Comparison of ENCODE assay signal across 21 mouse cellular contexts in the genomic region with DNA sequence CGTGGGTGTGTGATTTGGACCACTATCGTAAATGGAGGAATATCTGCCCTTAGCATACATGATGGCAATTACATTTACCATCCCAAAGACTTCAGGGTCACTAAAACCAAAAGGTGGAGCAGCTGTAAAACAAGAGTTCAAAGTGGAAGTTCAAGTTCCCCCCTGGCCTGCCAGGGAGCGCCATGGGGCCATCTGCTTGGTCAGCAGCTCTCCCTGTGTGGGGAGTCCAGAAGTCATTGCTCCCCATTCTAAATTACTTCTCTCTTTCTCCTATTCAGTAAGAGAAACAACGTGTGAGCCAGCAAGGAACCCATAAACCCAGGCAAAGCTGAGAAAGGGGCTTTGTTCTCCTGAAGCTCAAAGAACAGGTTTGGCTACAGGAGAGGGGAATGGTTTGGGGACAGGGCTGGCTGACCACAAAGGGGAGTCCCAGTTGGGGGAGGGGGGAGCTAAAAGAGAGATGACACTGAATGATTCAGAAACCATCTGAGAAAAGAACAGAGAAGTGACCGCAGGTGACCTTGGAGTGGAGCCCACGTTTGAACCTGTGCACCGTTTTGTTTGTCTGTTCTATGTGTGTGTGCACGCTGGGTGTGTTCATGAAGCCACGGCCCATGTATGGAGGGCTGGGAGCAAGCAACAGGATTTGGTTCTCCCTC. TPM values are rescaled to one million over a fixed set of nuclear protein-coding genes. Genes with fewer than 3 reads are reported as not detected.
DNase-seq lines count a peak whose midpoint lies in the region; ATAC-seq and TF ChIP-seq lines count a peak whose summit lies in the region.
"Had no signal": no experiment of that assay in that cellular context is flagged by ENCODE, and none has a peak within 500 bp of the region (broad histone marks: within the 10 kb centered on the region; RNA-seq: fewer than 3 reads in every experiment).

No protein-coding gene starts in this region.

- no peaks in the 10 kb centered on the region for H3K9me3 ChIP-seq in megakaryocyte, embryonic 14.5 days
- H3K9me3 ChIP-seq in liver, embryonic 13.5 days (replicated peaks), result no peaks in the 10 kb centered on the region
- H3K9me3 ChIP-seq in stomach, postnatal 0 days (ENCODE audit: control insufficient read depth, low read length), result no peaks in the 10 kb centered on the region
- H3K9me3 ChIP-seq: embryonic facial prominence, embryonic 13.5 days; limb, embryonic 12.5 days; lung, embryonic 15.5 days had no signal

- TF ChIP-seq EP300 in stomach, postnatal 0 days (optimal IDR thresholded peaks at IDR 0.05), result no peak

- no peak for TF ChIP-seq CTCF in stomach, postnatal 0 days (IDR thresholded peaks at IDR 0.05; ENCODE audit: low read depth)

- peaks cover 20% of the 10 kb centered on the region for H3K27me3 ChIP-seq in megakaryocyte, embryonic 14.5 days (replicated peaks)
- H3K27me3 ChIP-seq in liver, embryonic 13.5 days, result peaks cover 21% of the 10 kb centered on the region
- H3K27me3 ChIP-seq in stomach, postnatal 0 days (ENCODE audit: control insufficient read depth, insufficient read depth, low read length), result no peaks in the 10 kb centered on the region

- no peak for ATAC-seq in megakaryocyte, adult 5-6 weeks (ENCODE audit: poor library complexity, severe bottlenecking)
- no peak for ATAC-seq in liver, embryonic 13.5 days (ENCODE audit: low read depth)
- ATAC-seq in stomach, postnatal 0 days (ENCODE audit: low FRiP score, low TSS enrichment), result peak; percentile 21; the same call in 1 of the 2 replicates
- ATAC-seq: activated CD4-positive, CD25-positive, alpha-beta regulatory T cell, adult 4 months; forebrain, postnatal 0 days; hindbrain, postnatal 0 days; Patski had no signal

- peaks cover 7% of the 10 kb centered on the region for H3K36me3 ChIP-seq in megakaryocyte, embryonic 14.5 days (replicated peaks; ENCODE audit: low read length)
- H3K36me3 ChIP-seq in liver, embryonic 13.5 days, result no peaks in the 10 kb centered on the region
- H3K36me3 ChIP-seq in stomach, postnatal 0 days (ENCODE audit: control insufficient read depth, insufficient read depth, low read length), result no peaks in the 10 kb centered on the region
- H3K36me3 ChIP-seq: embryonic facial prominence, embryonic 13.5 days; limb, embryonic 12.5 days; lung, embryonic 15.5 days had no signal

- peak; percentile 10 to 58 for DNase-seq in adrenal gland, postnatal 36 days
- no peak for DNase-seq in adrenal gland, postnatal 25 days
- no peak for DNase-seq in liver, embryonic 13.5 days
- no peak for DNase-seq in stomach, postnatal 0 days (ENCODE audit: low spot score)
- DNase-seq in left cerebral cortex, adult 9 months (ENCODE audit: low spot score in 2 of 2), result no peak
- DNase-seq in urinary bladder, postnatal 14 days (ENCODE audit: low spot score), result no peak
- DNase-seq: cerebellum, adult 2 months; forebrain, postnatal 0 days; heart, postnatal 4 days; kidney, adult 9 months; kidney, postnatal 4 days; layer of hippocampus, postnatal 36 days; thymus, postnatal 4 days had no signal

- H3K27ac ChIP-seq in liver, embryonic 13.5 days, result peak overlapping the region; percentile 55
- H3K27ac ChIP-seq in stomach, postnatal 0 days (replicated peaks), result no peak overlapping the region
- H3K27ac ChIP-seq: embryonic facial prominence, embryonic 13.5 days; hindbrain, postnatal 0 days; limb, embryonic 12.5 days; lung, embryonic 15.5 days had no signal

- peaks cover 55% of the 10 kb centered on the region for H3K4me1 ChIP-seq in megakaryocyte, embryonic 14.5 days
- H3K4me1 ChIP-seq in liver, embryonic 13.5 days (replicated peaks), result peaks cover 29% of the 10 kb centered on the region
- H3K4me1 ChIP-seq in stomach, postnatal 0 days (replicated peaks; ENCODE audit: control insufficient read depth, insufficient read depth), result 0 out of 2 replicates have a peak, but pooled peaks cover 2% of the 10 kb centered on the region

- no peak overlapping the region for H3K4me2 ChIP-seq in liver, embryonic 13.5 days
- no peak overlapping the region for H3K4me2 ChIP-seq in stomach, postnatal 0 days (replicated peaks; ENCODE audit: low read depth)
- H3K4me2 ChIP-seq: embryonic facial prominence, embryonic 13.5 days; limb, embryonic 12.5 days; lung, embryonic 15.5 days had no signal

- H3K9ac ChIP-seq in liver, embryonic 13.5 days, result no peak overlapping the region
- no peak overlapping the region for H3K9ac ChIP-seq in stomach, postnatal 0 days (ENCODE audit: low read length)
- H3K9ac ChIP-seq: embryonic facial prominence, embryonic 13.5 days; forebrain, postnatal 0 days; limb, embryonic 12.5 days; lung, embryonic 15.5 days had no signal

- H3K4me3 ChIP-seq in megakaryocyte, embryonic 14.5 days (replicated peaks), result peak overlapping the region; percentile 65
- H3K4me3 ChIP-seq in liver, embryonic 13.5 days (replicated peaks), result no peak overlapping the region
- H3K4me3 ChIP-seq in stomach, postnatal 0 days (ENCODE audit: low read depth, low read length), result no peak overlapping the region
- H3K4me3 ChIP-seq: embryonic facial prominence, embryonic 13.5 days; limb, embryonic 12.5 days; lung, embryonic 15.5 days had no signal

- 53% methylated on average over 9 of the region's 9 CpGs for WGBS in liver, embryonic 13.5 days (ENCODE audit: insufficient replicate concordance)
- WGBS in stomach, postnatal 0 days, result 57% methylated on average over 9 of the region's 9 CpGs

RNA-seq across cellular contexts. Expression of a gene that starts 3.2 kb away (rescaled TPM):
- 10 to 100 TPM in 1 of 2 experiments, 1 to 10 TPM in 1; 9.1 to 19.5 TPM for total RNA-seq in adrenal gland, postnatal 36 days (2021)
- total RNA-seq in adrenal gland, postnatal 25 days (2021), result 9.0 and 14.8 TPM in 2 replicates
- 1.6 and 6.5 TPM in 2 replicates for polyA plus RNA-seq in megakaryocyte, embryonic 14.5 days (2012; ENCODE audit: insufficient read depth, low replicate concordance)
- total RNA-seq in megakaryocyte, adult 5-6 weeks (2015), result 16.8 and 17.9 TPM in 2 replicates
- total RNA-seq in megakaryocyte, adult 5-6 weeks (2017), result 15.3 and 20.4 TPM in 2 replicates
- 5.3 and 6.7 TPM in 2 replicates for polyA plus RNA-seq in liver, embryonic 13.5 days (2015; fragmentation: Nextera tagmentation; extraction: Ambion mirVana)
- polyA plus RNA-seq in stomach, postnatal 0 days (2015; fragmentation: Nextera tagmentation; extraction: Ambion mirVana), result 1.6 and 1.9 TPM in 2 replicates

Comparison
In these comparisons a context has a peak if more than half of its experiments do, and no peak if none do; other contexts are left out.
1. DNase-seq: peak in adrenal gland, postnatal 36 days (2 of 2); none in adrenal gland, postnatal 25 days (single experiment), liver, embryonic 13.5 days (single experiment), stomach, postnatal 0 days (single experiment), left cerebral cortex, adult 9 months (0 of 2) and urinary bladder, postnatal 14 days (single experiment).